In genomic region chr5:114130211-114130605, GRCm38 (mm10) we compare ENCODE assay signal across 8 mouse cellular contexts. TPM values are rescaled to one million over a fixed set of nuclear protein-coding genes. Genes with fewer than 3 reads are reported as not detected.
A peak's percentile ranks its signal among the peaks of the same experiment; 100 is the strongest.
DNase-seq lines count a peak whose midpoint lies in the region; ATAC-seq and TF ChIP-seq lines count a peak whose summit lies in the region.

TSS of gene Ung (plus strand) at chr5:114130386.

- no peak within 1 kb of the TSS for H3K27ac ChIP-seq in cerebellum, adult 2 months (ENCODE audit: insufficient read depth, low read length)
- peak within 1 kb of the TSS; percentile 83 for H3K27ac ChIP-seq in intestine, embryonic 16.5 days (ENCODE audit: low read length)
- H3K27ac ChIP-seq in lung, embryonic 15.5 days: peak within 1 kb of the TSS; percentile 34

- peak within 1 kb of the TSS; percentile 75 for H3K9ac ChIP-seq in intestine, embryonic 16.5 days (ENCODE audit: low read depth, low read length)
- peak within 1 kb of the TSS; percentile 65 for H3K9ac ChIP-seq in lung, embryonic 15.5 days

- peaks cover 17% of the 10 kb centered on the region for H3K36me3 ChIP-seq in megakaryocyte, embryonic 14.5 days (replicated peaks; ENCODE audit: low read length)
- H3K36me3 ChIP-seq in intestine, embryonic 16.5 days (ENCODE audit: control insufficient read depth, insufficient read depth, low read length): 0 out of 2 replicates have a peak, but pooled peaks cover 2% of the 10 kb centered on the region
- H3K36me3 ChIP-seq in lung, embryonic 15.5 days: no peaks in the 10 kb centered on the region

- 4% methylated on average over 29 of the region's 29 CpGs for WGBS in cerebellum, adult 2 months
- WGBS in intestine, embryonic 16.5 days: 3% methylated on average over 21 of the region's 29 CpGs
- 0% methylated on average over 21 of the region's 29 CpGs for WGBS in lung, embryonic 15.5 days

- no peak for DNase-seq in cerebellum, adult 2 months
- DNase-seq in gastrocnemius, postnatal 25 days: no peak
- peak; percentile 37 to 51 for DNase-seq in spleen, postnatal 14 days (ENCODE audit: low spot score in 2 of 2)
- no peak for DNase-seq in frontal cortex, adult 2 months (ENCODE audit: extremely low spot score in 1 of 2, low spot score in 1 of 2)

- no peak for ATAC-seq in megakaryocyte, adult 5-6 weeks (ENCODE audit: poor library complexity, severe bottlenecking)
- peak; percentile 34 for ATAC-seq in intestine, embryonic 16.5 days
- peak; percentile 28 for ATAC-seq in lung, embryonic 15.5 days (ENCODE audit: borderline replicate concordance, extremely low read depth, low FRiP score, low TSS enrichment)

- H3K4me3 ChIP-seq in megakaryocyte, embryonic 14.5 days (replicated peaks): peak within 1 kb of the TSS; percentile 95
- H3K4me3 ChIP-seq in cerebellum, adult 2 months (replicated peaks; ENCODE audit: insufficient read depth, low read depth, low read length): peak within 1 kb of the TSS; percentile 70
- peak within 1 kb of the TSS; percentile 86 for H3K4me3 ChIP-seq in intestine, embryonic 16.5 days (ENCODE audit: low read length)
- peak within 1 kb of the TSS; percentile 77 for H3K4me3 ChIP-seq in lung, embryonic 15.5 days

- peaks cover 2% of the 10 kb centered on the region for H3K27me3 ChIP-seq in megakaryocyte, embryonic 14.5 days (replicated peaks)
- no peaks in the 10 kb centered on the region for H3K27me3 ChIP-seq in cerebellum, adult 2 months (ENCODE audit: control insufficient read depth, insufficient read depth, low read length)
- no peaks in the 10 kb centered on the region for H3K27me3 ChIP-seq in intestine, embryonic 16.5 days (replicated peaks; ENCODE audit: control insufficient read depth, insufficient read depth, low read length)
- H3K27me3 ChIP-seq in lung, embryonic 15.5 days: no peaks in the 10 kb centered on the region

- no peaks in the 10 kb centered on the region for H3K9me3 ChIP-seq in megakaryocyte, embryonic 14.5 days
- no peaks in the 10 kb centered on the region for H3K9me3 ChIP-seq in intestine, embryonic 16.5 days (ENCODE audit: control insufficient read depth, low read length)
- H3K9me3 ChIP-seq in lung, embryonic 15.5 days: no peaks in the 10 kb centered on the region

- H3K4me2 ChIP-seq in intestine, embryonic 16.5 days (ENCODE audit: low read depth, low read length): peak within 1 kb of the TSS; percentile 99
- peak within 1 kb of the TSS; percentile 100 for H3K4me2 ChIP-seq in lung, embryonic 15.5 days

- TF ChIP-seq POLR2A in cerebellum, adult 2 months (IDR thresholded peaks at IDR 0.05; ENCODE audit: borderline replicate concordance, insufficient read depth, low read length): no peak

- TF ChIP-seq CTCF in cerebellum, adult 2 months (IDR thresholded peaks at IDR 0.05; ENCODE audit: borderline replicate concordance, insufficient read depth, low read depth, low read length): no peak

- peaks cover 74% of the 10 kb centered on the region for H3K4me1 ChIP-seq in megakaryocyte, embryonic 14.5 days
- H3K4me1 ChIP-seq in cerebellum, adult 2 months (ENCODE audit: control insufficient read depth, insufficient read depth, low read length): no peaks in the 10 kb centered on the region
- H3K4me1 ChIP-seq in intestine, embryonic 16.5 days (ENCODE audit: control insufficient read depth, insufficient read depth, low read length): peaks cover 35% of the 10 kb centered on the region
- peaks cover 25% of the 10 kb centered on the region for H3K4me1 ChIP-seq in lung, embryonic 15.5 days

RNA-seq across cellular contexts. Expression of gene Ung, which starts in this region (rescaled TPM):
- polyA plus RNA-seq in megakaryocyte, embryonic 14.5 days (2012; ENCODE audit: insufficient read depth, low replicate concordance): 10.8 and 14.5 TPM in 2 replicates
- total RNA-seq in megakaryocyte, adult 5-6 weeks (2015): 3.0 and 3.1 TPM in 2 replicates
- total RNA-seq in megakaryocyte, adult 5-6 weeks (2017): 6.1 and 9.7 TPM in 2 replicates
- 4.3 and 4.6 TPM in 2 replicates for polyA plus RNA-seq in cerebellum, adult 2 months (2012; rRNA removed)
- total RNA-seq in gastrocnemius, postnatal 25 days (2021): 10 to 100 TPM; 10.5 TPM
- 32.2 and 35.5 TPM in 2 replicates for polyA plus RNA-seq in intestine, embryonic 16.5 days (2015; fragmentation: Nextera tagmentation; extraction: Ambion mirVana)
- polyA plus RNA-seq in lung, embryonic 15.5 days (2015; fragmentation: Nextera tagmentation; extraction: Ambion mirVana): 50.9 and 51.8 TPM in 2 replicates
- 5.4 and 5.9 TPM in 2 replicates for polyA plus RNA-seq in frontal cortex, adult 2 months (2012; rRNA removed)

Comparison
In these comparisons a context has a peak if more than half of its experiments do, and no peak if none do; other contexts are left out.
1. DNase-seq: peak in spleen, postnatal 14 days (2 of 2); none in cerebellum, adult 2 months (0 of 2), gastrocnemius, postnatal 25 days (single experiment) and frontal cortex, adult 2 months (0 of 2).
2. Peak in every context shown above with its lines, with median percentiles within 50 percentile points of each other: H3K4me3 ChIP-seq.